Mouse (Mus musculus) heart, adult 9 months (tissue): ENCODE measurements at regions not wholly inside any gene's neighbourhood (a gene's known extent, or its start where the extent isn't known, plus 50 kb on each side); places are given as distances from the start of the nearest gene placed in this dataset.

ENCODE experiments used
- DNase-seq, 2 experiments: peaks; one replicate each; pipeline ENCODE4 v3.0.0; 2022; ENCODE audit warnings: low spot score in 2 of 2

GRCm38 (mm10) chr9:30021981-30022380 is 59.0 kb upstream of the Ntm start:
- DNase-seq: no peak

- no peak for DNase-seq
Observed at GRCm38 (mm10) chr9:30025275-30025674, 62.3 kb upstream of the Ntm start.

- no peak for DNase-seq
Observed at GRCm38 (mm10) chr9:30026939-30027338, 64.0 kb upstream of the Ntm start.

- DNase-seq: no peak
Observed at GRCm38 (mm10) chr9:30040396-30040795, 77.5 kb upstream of the Ntm start.

GRCm38 (mm10) chr9:30064551-30064950 is 101.6 kb upstream of the Ntm start:
- peak in 1 of 2 experiments; percentile 1 for DNase-seq

- DNase-seq: no peak
Observed at GRCm38 (mm10) chr9:30067980-30068379, 105.0 kb upstream of the Ntm start.

- peak; percentile 9 to 31 for DNase-seq
Observed at GRCm38 (mm10) chr9:30075233-30075632, 112.3 kb upstream of the Ntm start.

- no peak for DNase-seq
Observed at GRCm38 (mm10) chr9:30076006-30076405, 113.1 kb upstream of the Ntm start.

- DNase-seq: no peak
Observed at GRCm38 (mm10) chr9:30076482-30076881, 113.5 kb upstream of the Ntm start.

GRCm38 (mm10) chr9:30101942-30102341 is 139.0 kb upstream of the Ntm start:
- DNase-seq: no peak

- DNase-seq: no peak
Observed at GRCm38 (mm10) chr9:30122371-30122770, 159.4 kb upstream of the Ntm start.

- DNase-seq: no peak
Observed at GRCm38 (mm10) chr9:30129151-30129550, 166.2 kb upstream of the Ntm start.

- no peak for DNase-seq
Observed at GRCm38 (mm10) chr9:30131626-30132025, 168.7 kb upstream of the Ntm start.

GRCm38 (mm10) chr9:30134303-30134702 is 171.4 kb upstream of the Ntm start:
- DNase-seq: no peak

- peak; percentile 80 to 90 for DNase-seq
Observed at GRCm38 (mm10) chr9:30137611-30138287, 174.8 kb upstream of the Ntm start.

GRCm38 (mm10) chr9:30140188-30140587 is 177.2 kb upstream of the Ntm start:
- DNase-seq: peak; percentile 39 to 61

GRCm38 (mm10) chr9:30141186-30141585 is 178.2 kb upstream of the Ntm start:
- DNase-seq: no peak

GRCm38 (mm10) chr9:30142806-30143458 is 180.0 kb upstream of the Ntm start:
- no peak for DNase-seq

- no peak for DNase-seq
Observed at GRCm38 (mm10) chr9:30149481-30150468, 186.8 kb upstream of the Ntm start.

- no peak for DNase-seq
Observed at GRCm38 (mm10) chr9:30151173-30151572, 188.2 kb upstream of the Ntm start.

- no peak for DNase-seq
Observed at GRCm38 (mm10) chr9:30166235-30166752, 203.4 kb upstream of the Ntm start.

- DNase-seq: no peak
Observed at GRCm38 (mm10) chr9:30167223-30167622, 204.3 kb upstream of the Ntm start.
